ENCODE assay signal across 8 mouse cellular contexts in the genomic region with DNA sequence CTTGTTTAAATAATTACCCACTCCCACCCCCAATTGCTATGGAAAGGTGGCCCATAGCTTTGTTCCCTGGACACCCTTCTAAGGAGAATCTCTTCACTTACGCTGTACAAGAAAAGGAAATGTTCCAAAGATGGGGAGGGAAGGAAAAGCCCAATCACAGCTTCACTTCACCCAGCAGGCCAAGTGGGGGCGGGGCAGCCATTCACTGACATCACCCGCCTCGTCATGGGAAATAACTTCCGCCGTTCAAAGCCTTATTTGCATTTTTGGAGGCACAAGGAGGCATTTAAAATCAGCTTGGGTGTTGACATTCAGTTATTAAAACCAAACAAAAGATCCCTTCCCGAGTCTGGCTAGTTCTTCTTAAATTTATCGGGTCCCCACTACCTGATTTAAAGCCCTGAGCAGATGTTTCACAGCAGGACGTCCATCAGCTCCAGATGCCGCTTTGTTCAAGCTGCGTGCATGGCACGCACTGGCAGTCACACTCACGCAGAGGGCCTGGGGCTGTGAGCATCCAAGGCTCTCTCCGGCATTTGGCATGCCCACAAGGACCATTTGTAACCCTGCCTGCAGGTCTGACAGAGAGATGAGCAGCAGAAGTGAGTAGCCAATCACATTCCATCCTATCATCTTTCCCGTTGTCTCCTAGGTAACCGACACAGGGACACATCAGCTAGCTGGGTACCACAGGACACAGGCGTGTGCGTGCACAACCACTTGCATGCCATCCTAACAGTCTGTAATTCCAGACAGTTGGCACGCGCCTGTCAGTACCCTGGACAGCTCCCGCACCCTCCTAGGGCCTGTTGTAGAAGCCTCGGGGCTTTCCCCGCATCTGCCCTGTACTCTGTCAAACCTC. TPM values are rescaled to one million over a fixed set of nuclear protein-coding genes. Genes with fewer than 3 reads are reported as not detected.
DNase-seq lines count a peak whose midpoint lies in the region; ATAC-seq and TF ChIP-seq lines count a peak whose summit lies in the region.

No protein-coding gene starts in this region.

- no peaks in the 10 kb centered on the region for H3K79me2 ChIP-seq in CH12.LX (replicated peaks; ENCODE audit: control insufficient read depth, extremely low read depth, insufficient read depth, poor library complexity, severe bottlenecking)

- H3K4me2 ChIP-seq in CH12.LX (ENCODE audit: insufficient read depth, low read depth, poor library complexity, severe bottlenecking): peak overlapping the region; percentile 64
- H3K4me2 ChIP-seq in forebrain, embryonic 13.5 days: peak overlapping the region; percentile 64

- WGBS in forebrain, embryonic 13.5 days: 2% methylated on average over 23 of the region's 23 CpGs
- 9% methylated on average over 23 of the region's 23 CpGs for WGBS in hindbrain, embryonic 10.5 days
- 9% methylated on average over 23 of the region's 23 CpGs for WGBS in midbrain, embryonic 10.5 days

- no peaks in the 10 kb centered on the region for H3K36me3 ChIP-seq in CH12.LX (replicated peaks in 1 of 2; ENCODE audit: control insufficient read depth in 1 of 2, insufficient read depth in 1 of 2, low read length in 1 of 2)
- H3K36me3 ChIP-seq in forebrain, embryonic 13.5 days (ENCODE audit: poor library complexity, severe bottlenecking): no peaks in the 10 kb centered on the region
- no peaks in the 10 kb centered on the region for H3K36me3 ChIP-seq in hindbrain, embryonic 10.5 days
- H3K36me3 ChIP-seq in midbrain, embryonic 10.5 days: no peaks in the 10 kb centered on the region

- H3K4me1 ChIP-seq in CH12.LX (ENCODE audit: control insufficient read depth in 1 of 2, insufficient read depth in 2 of 2): peaks cover 4 to 16% of the 10 kb centered on the region in 2 experiments
- H3K4me1 ChIP-seq in forebrain, embryonic 13.5 days: peaks cover 34% of the 10 kb centered on the region
- peaks cover 35% of the 10 kb centered on the region for H3K4me1 ChIP-seq in hindbrain, embryonic 10.5 days (replicated peaks)
- H3K4me1 ChIP-seq in midbrain, embryonic 10.5 days: peaks cover 34% of the 10 kb centered on the region

- no peaks in the 10 kb centered on the region for H3K9me3 ChIP-seq in CH12.LX (replicated peaks; ENCODE audit: low read length)
- no peaks in the 10 kb centered on the region for H3K9me3 ChIP-seq in forebrain, embryonic 13.5 days (replicated peaks)
- H3K9me3 ChIP-seq in hindbrain, embryonic 10.5 days: no peaks in the 10 kb centered on the region
- H3K9me3 ChIP-seq in midbrain, embryonic 10.5 days (replicated peaks): no peaks in the 10 kb centered on the region

- peak; percentile 66 for DNase-seq in CH12.LX (ENCODE audit: extremely low read depth)
- peak; percentile 66 to 73 for DNase-seq in adrenal gland, adult 18-20 months (ENCODE audit: low spot score in 2 of 2)
- DNase-seq in hindbrain, embryonic 10.5 days (ENCODE audit: low spot score): peak; percentile 74
- DNase-seq in layer of hippocampus, postnatal 36 days: peak; percentile 38 to 43
- peak; percentile 68 for DNase-seq in midbrain, embryonic 10.5 days (ENCODE audit: low spot score)
- peak; percentile 63 to 66 for DNase-seq in right cerebral cortex, postnatal 36 days (ENCODE audit: low spot score in 2 of 2)
- no peak for DNase-seq in cerebellum, adult 11-12 months

- TF ChIP-seq POLR2A in CH12.LX (IDR thresholded peaks at IDR 0.05; ENCODE audit: low read depth, low read length): no peak

- H3K27me3 ChIP-seq in CH12.LX (replicated peaks): peaks cover 76% of the 10 kb centered on the region
- H3K27me3 ChIP-seq in forebrain, embryonic 13.5 days: peaks cover 40% of the 10 kb centered on the region
- peaks cover 57% of the 10 kb centered on the region for H3K27me3 ChIP-seq in hindbrain, embryonic 10.5 days (ENCODE audit: insufficient read depth, poor library complexity, severe bottlenecking)
- peaks cover 51% of the 10 kb centered on the region for H3K27me3 ChIP-seq in midbrain, embryonic 10.5 days (ENCODE audit: low read depth, poor library complexity, severe bottlenecking)

- dilution Hi-C loops in CH12.LX (cut with MboI; ENCODE audit: extremely low pct_ligation_motif_present, extremely low pct_unique_long_range_greater_than_20kb, low sequenced_read_pairs): no loop called here

- in situ Hi-C loops in CH12.LX (cut with MboI; ENCODE audit: low pct_ligation_motif_present, low pct_unique_long_range_greater_than_20kb, low sequenced_read_pairs): no loop called here

- no peak for TF ChIP-seq CTCF in CH12.LX (conservative IDR thresholded peaks at IDR 0.05 in 1 of 2, IDR thresholded peaks at IDR 0.05 in 1 of 2; ENCODE audit: low read depth in 2 of 2, low read length in 2 of 2)

- no peak overlapping the region for H3K27ac ChIP-seq in CH12.LX (ENCODE audit: insufficient read depth, low read depth)
- peak overlapping the region; percentile 91 for H3K27ac ChIP-seq in forebrain, embryonic 13.5 days
- H3K27ac ChIP-seq in hindbrain, embryonic 10.5 days: peak overlapping the region; percentile 79
- H3K27ac ChIP-seq in midbrain, embryonic 10.5 days (replicated peaks): peak overlapping the region; percentile 47; the same call in 1 of the 2 replicates

- peak; percentile 89 for ATAC-seq in forebrain, embryonic 13.5 days

- no peak overlapping the region for H3K9ac ChIP-seq in CH12.LX (ENCODE audit: insufficient read depth, low read depth)
- peak overlapping the region; percentile 61 for H3K9ac ChIP-seq in forebrain, embryonic 13.5 days

- TF ChIP-seq EP300 in CH12.LX (IDR thresholded peaks at IDR 0.05; ENCODE audit: low read length): no peak

- peak overlapping the region in 1 of 3 experiments; percentile 23 for H3K4me3 ChIP-seq in CH12.LX (replicated peaks in 1 of 3; ENCODE audit: low read depth in 2 of 3, low read length in 2 of 3, poor library complexity in 1 of 3)
- peak overlapping the region; percentile 40 for H3K4me3 ChIP-seq in forebrain, embryonic 13.5 days
- H3K4me3 ChIP-seq in hindbrain, embryonic 10.5 days: peak overlapping the region; percentile 39
- H3K4me3 ChIP-seq in midbrain, embryonic 10.5 days: peak overlapping the region; percentile 41

- TF ChIP-seq RAD21 in CH12.LX (IDR thresholded peaks at IDR 0.05; ENCODE audit: low read depth, low read length): no peak

TF ChIP-seq in CH12.LX, 34 proteins besides CTCF, POLR2A, EP300 and RAD21 (continues in another document):
- TF ChIP-seq USF2 (conservative IDR thresholded peaks at IDR 0.05; ENCODE audit: low read depth, low read length) (no peak), JUND (conservative IDR thresholded peaks at IDR 0.05; ENCODE audit: low read depth, low read length) (no peak), JUN (IDR thresholded peaks at IDR 0.05; ENCODE audit: insufficient read depth, low read depth, low read length) (no peak), RCOR1 (conservative IDR thresholded peaks at IDR 0.05; ENCODE audit: low read depth, low read length) (no peak), ZKSCAN1 (IDR thresholded peaks at IDR 0.05; ENCODE audit: borderline replicate concordance, low read depth, low read length) (no peak), ZMIZ1 (IDR thresholded peaks at IDR 0.05; ENCODE audit: low read depth, low read length) (no peak), POLR2AphosphoS2 (IDR thresholded peaks at IDR 0.05; ENCODE audit: low read depth, low read length) (no peak), USF1 (IDR thresholded peaks at IDR 0.05; ENCODE audit: low read depth, low read length) (no peak), TBP (conservative IDR thresholded peaks at IDR 0.05; ENCODE audit: low read depth, low read length) (no peak), TCF12 (IDR thresholded peaks at IDR 0.05; ENCODE audit: low read depth, low read length) (no peak), MAX (IDR thresholded peaks at IDR 0.05; ENCODE audit: low read length) (peak; percentile 47; the same call in 1 of the 2 replicates), MXI1 (IDR thresholded peaks at IDR 0.05; ENCODE audit: low read depth, low read length) (peak; percentile 95), ZNF384 (IDR thresholded peaks at IDR 0.05; ENCODE audit: low read depth, low read length) (no peak), HCFC1 (IDR thresholded peaks at IDR 0.05; ENCODE audit: low read depth, low read length) (no peak), SMC3 (IDR thresholded peaks at IDR 0.05; ENCODE audit: low read depth, low read length) (no peak), UBTF (IDR thresholded peaks at IDR 0.05; ENCODE audit: low read depth, low read length) (no peak), NELFE (IDR thresholded peaks at IDR 0.05; ENCODE audit: low read depth, low read length) (no peak), MAZ (IDR thresholded peaks at IDR 0.05; ENCODE audit: low read depth, low read length) (no peak), ETS1 (conservative IDR thresholded peaks at IDR 0.05; ENCODE audit: low read depth, low read length) (no peak), GABPA (IDR thresholded peaks at IDR 0.05; ENCODE audit: insufficient replicate concordance, low read depth, low read length) (no peak), ZC3H11A (IDR thresholded peaks at IDR 0.05; ENCODE audit: low read depth, low read length) (no peak), NRF1 (IDR thresholded peaks at IDR 0.05; ENCODE audit: low read depth, low read length) (no peak), E2F4 (IDR thresholded peaks at IDR 0.05; ENCODE audit: insufficient replicate concordance, low read depth, low read length) (no peak), SIN3A (IDR thresholded peaks at IDR 0.05; ENCODE audit: low read length) (peak; percentile 91), CHD2 (IDR thresholded peaks at IDR 0.05; ENCODE audit: low read length) (peak; percentile 71)

RNA-seq across cellular contexts. Expression of gene Grip2, which starts 12.2 kb away (rescaled TPM):
- total RNA-seq in CH12.LX (2012; rRNA removed): 0.04 TPM in 1 of 2 replicates, not detected in the other
- total RNA-seq in CH12.LX (2014; rRNA removed): not detected in 2 replicates
- polyA plus RNA-seq in CH12.LX (2012; ENCODE audit: insufficient read length, low read depth): 0.04 and 0.07 TPM in 2 replicates
- 1 to 10 TPM; 1.7 to 2.1 TPM for total RNA-seq in adrenal gland, adult 18-20 months (2021)
- polyA plus RNA-seq in forebrain, embryonic 13.5 days (2015; fragmentation: Nextera tagmentation; extraction: Ambion mirVana): 2.2 and 3.1 TPM in 2 replicates
- 0.36 and 0.71 TPM in 2 replicates for polyA plus RNA-seq in hindbrain, embryonic 10.5 days (2016; fragmentation: Nextera tagmentation; extraction: Ambion mirVana)
- 1 to 10 TPM; 7.1 to 7.4 TPM for total RNA-seq in layer of hippocampus, postnatal 36 days (2021)
- 0.28 and 0.70 TPM in 2 replicates for polyA plus RNA-seq in midbrain, embryonic 10.5 days (2016; fragmentation: Nextera tagmentation; extraction: Ambion mirVana)

RNA-seq across cellular contexts. Expression of gene Ccdc174, which starts 38.6 kb away (rescaled TPM):
- total RNA-seq in CH12.LX (2012; rRNA removed) (13.7 and 13.9 TPM in 2 replicates), CH12.LX (2014; rRNA removed) (18.8 and 22.3 TPM in 2 replicates)
- 23.5 and 29.9 TPM in 2 replicates for polyA plus RNA-seq in CH12.LX (2012; ENCODE audit: insufficient read length, low read depth)
- total RNA-seq in adrenal gland, adult 18-20 months (2021): 10 to 100 TPM; 32.4 to 55.9 TPM
- 48.7 and 60.7 TPM in 2 replicates for polyA plus RNA-seq in forebrain, embryonic 13.5 days (2015; fragmentation: Nextera tagmentation; extraction: Ambion mirVana)
- 32.2 and 35.1 TPM in 2 replicates for polyA plus RNA-seq in hindbrain, embryonic 10.5 days (2016; fragmentation: Nextera tagmentation; extraction: Ambion mirVana)
- total RNA-seq in layer of hippocampus, postnatal 36 days (2021): 10 to 100 TPM; 24.7 to 25.2 TPM
- 36.0 and 37.5 TPM in 2 replicates for polyA plus RNA-seq in midbrain, embryonic 10.5 days (2016; fragmentation: Nextera tagmentation; extraction: Ambion mirVana)
